Mouse (Mus musculus) retina, embryonic 14.5 days (tissue): ENCODE results near the gene Pdk1.

Experiments
- DNase-seq: peaks from one replicate; pipeline ENCODE4 v3.0.0-alpha.2; 2015; ENCODE audit warnings: low spot score

The Pdk1 gene

GRCm38 (mm10) chr2:71941005-71941720 lies 68.1 kb downstream of the Pdk1 start:
- DNase-seq, result no peak

DNA sequence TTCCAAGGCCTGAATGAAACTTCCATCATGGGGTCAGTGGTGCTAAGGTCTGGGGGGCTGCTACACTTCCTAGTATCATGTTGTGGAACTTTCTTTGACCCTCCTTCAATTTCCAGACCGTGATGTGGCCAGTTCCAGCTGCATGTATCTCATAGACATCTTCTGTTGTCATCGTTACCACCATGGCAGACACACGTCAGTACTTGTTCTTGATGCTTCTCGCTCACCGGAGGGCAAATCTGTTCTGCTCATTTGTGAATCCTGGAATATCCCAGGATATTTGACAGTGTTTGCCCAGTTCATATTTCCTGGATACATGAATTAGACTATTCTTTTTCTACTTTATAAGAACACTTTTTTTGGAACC lies 68.7 kb downstream of the Pdk1 start:
- no peak for DNase-seq

- no peak for DNase-seq
These were observed 78.2 kb downstream of the Pdk1 start for GRCm38 (mm10) chr2:71951212-71951611.
